In genomic region chr14:8392181-8392825, GRCm38 (mm10) we compare ENCODE assay signal across 31 mouse cellular contexts. TPM values are rescaled to one million over a fixed set of nuclear protein-coding genes. Genes with fewer than 3 reads are reported as not detected.
DNase-seq lines count a peak whose midpoint lies in the region; ATAC-seq and TF ChIP-seq lines count a peak whose summit lies in the region.
"Had no signal": no experiment of that assay in that cellular context is flagged by ENCODE, and none has a peak within 500 bp of the region (broad histone marks: within the 10 kb centered on the region; RNA-seq: fewer than 3 reads in every experiment).

No protein-coding gene starts in this region.

- 54% methylated on average over 6 of the region's 6 CpGs for WGBS in hindbrain, embryonic 16.5 days
- WGBS in hindbrain, embryonic 13.5 days: 68% methylated on average over 6 of the region's 6 CpGs

- H3K36me3 ChIP-seq in hindbrain, embryonic 16.5 days (ENCODE audit: control insufficient read depth, insufficient read depth, low read length): no peaks in the 10 kb centered on the region
- no peaks in the 10 kb centered on the region for H3K36me3 ChIP-seq in hindbrain, embryonic 13.5 days
- H3K36me3 ChIP-seq in megakaryocyte, embryonic 14.5 days (replicated peaks; ENCODE audit: low read length): no peaks in the 10 kb centered on the region
- H3K36me3 ChIP-seq: embryonic facial prominence, embryonic 10.5 days; forebrain, embryonic 15.5 days; heart, embryonic 15.5 days; intestine, embryonic 15.5 days; limb, embryonic 15.5 days; midbrain, embryonic 15.5 days; neural tube, embryonic 13.5 days; stomach, embryonic 15.5 days had no signal

- H3K4me3 ChIP-seq in hindbrain, embryonic 16.5 days (ENCODE audit: low read length): no peak overlapping the region
- no peak overlapping the region for H3K4me3 ChIP-seq in hindbrain, embryonic 13.5 days
- H3K4me3 ChIP-seq in megakaryocyte, embryonic 14.5 days (replicated peaks): peak overlapping the region; percentile 33
- H3K4me3 ChIP-seq: embryonic facial prominence, embryonic 10.5 days; forebrain, embryonic 15.5 days; heart, embryonic 15.5 days; intestine, embryonic 15.5 days; layer of hippocampus, adult 2 months; limb, embryonic 15.5 days; midbrain, embryonic 15.5 days; myocyte; neural tube, embryonic 13.5 days; stomach, embryonic 15.5 days had no signal

- no peaks in the 10 kb centered on the region for H3K27me3 ChIP-seq in hindbrain, embryonic 16.5 days (replicated peaks; ENCODE audit: control insufficient read depth, insufficient read depth, low read length)
- no peaks in the 10 kb centered on the region for H3K27me3 ChIP-seq in hindbrain, embryonic 13.5 days
- H3K27me3 ChIP-seq in megakaryocyte, embryonic 14.5 days (replicated peaks): no peaks in the 10 kb centered on the region
- H3K27me3 ChIP-seq: forebrain, embryonic 15.5 days; heart, embryonic 15.5 days; intestine, embryonic 15.5 days; limb, embryonic 15.5 days; midbrain, embryonic 15.5 days; neural tube, embryonic 13.5 days; stomach, embryonic 15.5 days had no signal

- no peak overlapping the region for H3K4me2 ChIP-seq in hindbrain, embryonic 16.5 days (ENCODE audit: low read length)
- H3K4me2 ChIP-seq in hindbrain, embryonic 13.5 days: no peak overlapping the region
- H3K4me2 ChIP-seq: forebrain, embryonic 15.5 days; heart, embryonic 15.5 days; hindbrain, embryonic 14.5 days; intestine, embryonic 15.5 days; limb, embryonic 15.5 days; lung, embryonic 14.5 days; midbrain, embryonic 15.5 days; neural tube, embryonic 13.5 days; stomach, embryonic 15.5 days had no signal

- no peak for TF ChIP-seq CTCF in brain, embryonic 14.5 days (IDR thresholded peaks at IDR 0.05; ENCODE audit: borderline replicate concordance, extremely low read depth, insufficient read depth, insufficient read length)

- no peak for TF ChIP-seq POLR2A in brain, embryonic 14.5 days (IDR thresholded peaks at IDR 0.05; ENCODE audit: borderline replicate concordance, extremely low read depth, insufficient read depth, insufficient read length, poor library complexity, severe bottlenecking)

- H3K4me1 ChIP-seq in hindbrain, embryonic 16.5 days (ENCODE audit: control insufficient read depth, insufficient read depth, low read depth, low read length): no peaks in the 10 kb centered on the region
- no peaks in the 10 kb centered on the region for H3K4me1 ChIP-seq in hindbrain, embryonic 13.5 days (replicated peaks)
- H3K4me1 ChIP-seq in megakaryocyte, embryonic 14.5 days: peaks cover 6% of the 10 kb centered on the region; the same call in 1 of the 2 replicates
- H3K4me1 ChIP-seq: embryonic facial prominence, embryonic 10.5 days; forebrain, embryonic 15.5 days; heart, embryonic 15.5 days; intestine, embryonic 15.5 days; midbrain, embryonic 15.5 days; neural tube, embryonic 13.5 days; stomach, embryonic 15.5 days had no signal

- H3K9me3 ChIP-seq in hindbrain, embryonic 16.5 days (ENCODE audit: control insufficient read depth, low read length): no peaks in the 10 kb centered on the region
- no peaks in the 10 kb centered on the region for H3K9me3 ChIP-seq in hindbrain, embryonic 13.5 days
- H3K9me3 ChIP-seq in megakaryocyte, embryonic 14.5 days: peaks cover 3% of the 10 kb centered on the region; the same call in 1 of the 2 replicates
- H3K9me3 ChIP-seq: embryonic facial prominence, embryonic 10.5 days; heart, embryonic 15.5 days; intestine, embryonic 15.5 days; limb, embryonic 15.5 days; midbrain, embryonic 15.5 days; neural tube, embryonic 13.5 days; stomach, embryonic 15.5 days had no signal

- H3K9ac ChIP-seq in hindbrain, embryonic 16.5 days (ENCODE audit: low read depth, low read length): no peak overlapping the region
- no peak overlapping the region for H3K9ac ChIP-seq in hindbrain, embryonic 13.5 days
- H3K9ac ChIP-seq: forebrain, embryonic 15.5 days; heart, embryonic 15.5 days; hindbrain, embryonic 14.5 days; intestine, embryonic 15.5 days; limb, embryonic 15.5 days; liver, embryonic 14.5 days; lung, embryonic 14.5 days; midbrain, embryonic 15.5 days; neural tube, embryonic 13.5 days; stomach, embryonic 15.5 days had no signal

- DNase-seq in adrenal gland, adult 2 months: peak; percentile 65
- no peak for DNase-seq in adrenal gland, adult 8-10 months
- peak; percentile 22 for DNase-seq in brain, embryonic 14.5 days (ENCODE audit: low read depth)
- no peak for DNase-seq in ovary, postnatal 10 days (ENCODE audit: low spot score)
- DNase-seq: cerebellum, adult 11-12 months; cerebellum, postnatal 10 days; heart, postnatal 36 days; kidney, adult 8-10 months; kidney, postnatal 10 days; lung, embryonic 14.5 days; thymus, postnatal 25 days had no signal

- ATAC-seq in hindbrain, embryonic 16.5 days: 0 out of 2 replicates have a peak, but pooled peaks have one; percentile 30
- ATAC-seq in hindbrain, embryonic 13.5 days (ENCODE audit: low FRiP score): no peak
- no peak for ATAC-seq in megakaryocyte, adult 5-6 weeks (ENCODE audit: poor library complexity, severe bottlenecking)
- ATAC-seq: forebrain, embryonic 15.5 days; intestine, embryonic 15.5 days; midbrain, embryonic 15.5 days had no signal

- H3K27ac ChIP-seq in hindbrain, embryonic 16.5 days (ENCODE audit: low read depth, low read length): no peak overlapping the region
- no peak overlapping the region for H3K27ac ChIP-seq in hindbrain, embryonic 13.5 days
- H3K27ac ChIP-seq: embryonic facial prominence, embryonic 10.5 days; forebrain, embryonic 15.5 days; heart, embryonic 15.5 days; hindbrain, embryonic 14.5 days; intestine, embryonic 15.5 days; layer of hippocampus, adult 2 months; limb, embryonic 15.5 days; liver, embryonic 14.5 days; midbrain, embryonic 15.5 days; neural tube, embryonic 13.5 days; stomach, embryonic 15.5 days had no signal

RNA-seq across cellular contexts. Expression of gene Oit1, which starts 13.7 kb away (rescaled TPM):
- total RNA-seq in adrenal gland, adult 2 months (2021): not detected
- polyA plus RNA-seq in adrenal gland, adult 2 months (2012; rRNA removed): 0.08 TPM in 1 of 2 replicates, not detected in the other
- not detected for total RNA-seq in adrenal gland, adult 8-10 months (2022)
- polyA plus RNA-seq in hindbrain, embryonic 16.5 days (2015; fragmentation: Nextera tagmentation; extraction: Ambion mirVana): not detected in 2 replicates
- 0.13 TPM in 1 of 2 replicates, not detected in the other for polyA plus RNA-seq in hindbrain, embryonic 13.5 days (2015; fragmentation: Nextera tagmentation; extraction: Ambion mirVana)
- not detected in 2 replicates for polyA plus RNA-seq in megakaryocyte, embryonic 14.5 days (2012; ENCODE audit: insufficient read depth, low replicate concordance)
- not detected in 2 replicates for total RNA-seq in megakaryocyte, adult 5-6 weeks (2015)
- not detected in 2 replicates for total RNA-seq in megakaryocyte, adult 5-6 weeks (2017)
- polyA plus RNA-seq in brain, embryonic 14.5 days (2012; rRNA removed): 0.07 TPM in 1 of 2 replicates, not detected in the other
- total RNA-seq: gastrocnemius, adult 8-10 months; heart, postnatal 36 days; layer of hippocampus, adult 2 months; left cerebral cortex, postnatal 36 days; megakaryocyte-erythroid progenitor cell, adult 5-6 weeks had no signal
- polyA plus RNA-seq: cortical plate, adult 2 months; forebrain, embryonic 15.5 days; hindbrain, embryonic 14.5 days; midbrain, embryonic 15.5 days; myocyte; neural tube, embryonic 13.5 days had no signal

Comparison
In these comparisons a context has a peak if more than half of its experiments do, and no peak if none do; other contexts are left out.
1. DNase-seq: peak in adrenal gland, adult 2 months (single experiment) and brain, embryonic 14.5 days (single experiment); none in adrenal gland, adult 8-10 months (single experiment) and ovary, postnatal 10 days (single experiment).